Mouse (Mus musculus): Measurements from ENCODE around the gene Micu1. TPM values are rescaled to one million over a fixed set of nuclear protein-coding genes. Genes with fewer than 3 reads are reported as not detected.

The Micu1 gene
- polyA plus RNA-seq, 1 experiment from 2014 or later, result 72.3 TPM

DNA sequence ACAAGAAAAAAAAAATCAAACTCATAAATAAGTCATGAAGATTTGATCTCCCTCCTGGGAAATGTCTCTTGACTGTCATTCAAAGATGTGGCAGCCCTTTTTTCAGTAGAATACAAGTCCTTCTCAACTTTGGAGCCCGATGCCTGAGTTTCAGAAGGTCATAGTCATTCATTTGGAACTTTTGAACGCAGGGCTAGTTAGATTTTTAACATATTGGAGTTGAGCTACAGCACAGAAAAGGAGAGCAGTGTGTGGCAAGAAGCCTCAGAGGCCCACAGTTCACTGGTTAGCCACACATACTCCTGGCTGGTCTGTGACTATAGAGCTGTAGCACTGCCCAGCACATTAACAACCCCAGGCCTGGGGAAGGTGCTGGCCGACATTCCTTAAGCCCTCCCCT, 96.1 kb downstream of the Micu1 start:
- WGBS, result 72% methylated on average over 3 of the region's 3 CpGs
- Histone ChIP-seq H3K4me3 (replicated peaks) (no peak overlapping the region), H3K36me3 (replicated peaks) (0 out of 2 replicates have a peak, but pooled peaks cover 1% of the 10 kb centered on the region), H3K9ac (no peak overlapping the region), H3K27me3 (no peaks in the 10 kb centered on the region), H3K4me2 (no peak overlapping the region), H3K9me3 (no peaks in the 10 kb centered on the region), H3K27ac (no peak overlapping the region), H3K4me1 (peaks cover 20% of the 10 kb centered on the region; the same call in 1 of the 2 replicates)
- ATAC-seq (ENCODE audit: low FRiP score), result no peak

DNA sequence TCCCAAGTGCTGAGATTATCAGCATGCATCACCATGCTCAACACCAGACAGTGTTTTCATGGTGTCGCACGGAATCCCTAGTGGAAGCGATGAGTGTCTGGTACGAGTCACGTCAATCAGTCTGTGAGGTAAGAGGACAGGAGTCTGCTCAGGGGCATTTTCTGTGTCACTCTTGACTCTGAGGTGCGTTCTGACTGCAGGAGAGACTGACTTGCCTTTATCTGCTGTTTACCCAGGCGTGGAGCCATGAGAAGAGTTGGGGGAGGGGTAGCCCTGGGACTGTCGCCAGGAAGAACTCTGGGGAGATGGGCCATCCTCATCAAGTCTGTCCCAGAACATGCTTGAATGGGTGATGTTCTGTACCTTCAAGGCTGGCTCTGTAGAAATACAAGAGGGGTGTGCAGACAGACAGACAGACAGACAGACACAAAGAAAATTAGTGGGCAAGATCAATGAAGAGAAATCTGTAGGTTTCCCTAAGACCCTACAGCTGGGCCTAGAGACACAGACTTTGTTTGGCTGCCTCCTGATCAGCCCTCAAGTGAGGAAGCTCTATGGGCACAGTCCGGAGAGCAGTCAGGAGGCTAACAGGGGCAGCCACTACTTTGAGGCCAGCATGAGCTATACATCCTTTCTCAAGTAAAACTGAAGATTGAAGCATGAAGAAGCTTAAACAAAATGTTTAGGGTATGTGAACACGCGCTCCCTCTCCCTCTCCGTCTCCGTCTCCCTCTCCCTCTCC, 97.2 kb downstream of the Micu1 start:
- Histone ChIP-seq H3K4me1 (peaks cover 17% of the 10 kb centered on the region; the same call in 1 of the 2 replicates), H3K4me2 (no peak overlapping the region), H3K36me3 (replicated peaks) (no peaks in the 10 kb centered on the region), H3K9me3 (no peaks in the 10 kb centered on the region), H3K9ac (no peak overlapping the region), H3K4me3 (replicated peaks) (no peak overlapping the region), H3K27ac (0 out of 2 replicates have a peak overlapping the region, but pooled peaks have one; percentile 1), H3K27me3 (no peaks in the 10 kb centered on the region)
- 61% methylated on average over 11 of the region's 13 CpGs for WGBS
- no peak for ATAC-seq (ENCODE audit: low FRiP score)

DNA sequence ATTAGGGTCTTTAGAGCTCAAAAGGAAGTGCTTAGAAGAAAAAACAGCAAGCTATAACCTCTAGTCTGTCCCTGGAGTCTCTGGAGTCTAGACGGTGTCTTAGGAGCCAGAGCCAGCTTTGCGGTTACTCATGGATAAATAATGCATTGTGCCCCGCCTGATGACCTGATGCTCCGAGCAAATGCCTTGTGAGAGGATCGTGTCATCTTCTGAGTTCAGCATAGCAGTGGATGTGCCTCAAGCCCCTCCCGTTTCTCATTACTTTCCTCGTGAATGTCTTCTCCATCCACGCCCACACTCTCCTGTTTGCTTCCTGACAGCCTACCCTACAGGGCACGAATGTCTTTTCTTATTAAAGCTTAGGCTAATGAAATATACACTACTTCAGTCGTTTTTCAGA, 97.9 kb downstream of the Micu1 start:
- no peaks in the 10 kb centered on the region for H3K9me3 ChIP-seq
- no peaks in the 10 kb centered on the region for H3K27me3 ChIP-seq
- no peak overlapping the region for H3K4me2 ChIP-seq
- WGBS, result 31% methylated on average over 10 of the region's 10 CpGs
- peak; percentile 60; the same call in 1 of the 2 replicates for ATAC-seq (ENCODE audit: low FRiP score)
- no peak overlapping the region for H3K9ac ChIP-seq
- H3K4me1 ChIP-seq, result peaks cover 17% of the 10 kb centered on the region; the same call in 1 of the 2 replicates
- H3K4me3 ChIP-seq (replicated peaks), result no peak overlapping the region
- peaks cover 1% of the 10 kb centered on the region for H3K36me3 ChIP-seq (replicated peaks)
- H3K27ac ChIP-seq, result 0 out of 2 replicates have a peak overlapping the region, but pooled peaks have one; percentile 5

DNA sequence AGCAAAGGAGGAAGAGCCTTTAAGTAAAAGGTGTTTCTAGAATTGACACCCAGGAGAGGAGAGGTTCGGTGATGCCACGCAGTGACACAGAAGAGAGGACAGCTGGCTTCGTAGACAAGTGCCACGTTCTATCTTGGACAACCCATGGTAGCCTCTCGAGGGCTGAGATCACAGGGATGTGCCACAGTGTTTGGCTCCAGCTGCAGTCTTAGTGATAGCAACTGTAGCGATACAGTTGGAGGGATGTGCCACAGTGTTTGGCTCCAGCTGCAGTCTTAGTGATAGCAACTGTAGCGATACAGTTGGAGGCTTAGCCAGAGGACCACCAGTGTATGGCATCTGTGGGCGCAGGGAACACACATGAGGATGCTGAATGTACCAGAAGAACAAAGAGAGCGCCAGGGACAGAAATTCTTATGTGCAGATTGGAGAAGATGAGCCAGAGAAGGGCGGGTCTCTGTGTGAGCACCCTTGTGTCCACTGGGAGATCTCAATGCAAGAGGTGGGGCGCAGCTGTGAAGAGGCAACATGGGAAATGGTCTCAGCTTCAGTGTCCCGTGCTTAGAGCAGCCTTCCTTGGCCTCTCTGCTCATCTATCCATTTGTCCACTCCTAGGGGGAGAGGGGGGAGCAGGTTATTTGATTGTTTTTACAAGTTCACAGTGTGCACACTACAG, 98.7 kb downstream of the Micu1 start:
- H3K9ac ChIP-seq, result no peak overlapping the region
- H3K4me1 ChIP-seq, result peaks cover 17% of the 10 kb centered on the region; the same call in 1 of the 2 replicates
- peaks cover 4% of the 10 kb centered on the region for H3K36me3 ChIP-seq (replicated peaks)
- ATAC-seq (ENCODE audit: low FRiP score), result no peak
- no peak overlapping the region for H3K4me2 ChIP-seq
- H3K27me3 ChIP-seq, result no peaks in the 10 kb centered on the region
- WGBS, result 90% methylated on average over 12 of the region's 12 CpGs
- no peak overlapping the region for H3K4me3 ChIP-seq (replicated peaks)
- H3K27ac ChIP-seq, result no peak overlapping the region
- H3K9me3 ChIP-seq, result no peaks in the 10 kb centered on the region

DNA sequence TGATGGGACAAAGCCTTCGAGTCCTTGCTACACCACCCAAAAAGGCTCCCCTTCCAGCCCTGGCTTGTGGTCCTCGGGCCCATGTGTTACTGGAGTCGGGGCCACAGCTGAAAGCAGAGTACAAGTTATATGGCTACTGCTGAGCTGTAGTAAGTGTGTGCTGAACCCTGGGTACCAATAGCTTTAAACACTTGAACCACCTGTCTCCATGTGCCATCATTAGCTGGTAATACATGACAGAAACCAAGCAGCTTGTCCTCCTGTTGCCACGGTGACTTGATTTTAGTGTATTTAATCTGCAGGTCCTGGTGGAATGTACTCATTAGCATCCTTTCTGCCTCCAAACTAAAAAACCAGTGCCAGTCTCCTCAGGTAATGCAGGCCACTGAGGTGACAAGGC, 106.4 kb downstream of the Micu1 start:
- H3K9ac ChIP-seq, result no peak overlapping the region
- ATAC-seq (ENCODE audit: low FRiP score), result no peak
- H3K9me3 ChIP-seq, result no peaks in the 10 kb centered on the region
- no peak overlapping the region for H3K27ac ChIP-seq
- peaks cover 7% of the 10 kb centered on the region for H3K4me1 ChIP-seq
- peaks cover 4% of the 10 kb centered on the region for H3K36me3 ChIP-seq (replicated peaks)
- H3K4me2 ChIP-seq, result no peak overlapping the region
- WGBS, result 85% methylated on average over 4 of the region's 4 CpGs
- no peak overlapping the region for H3K4me3 ChIP-seq (replicated peaks)
- no peaks in the 10 kb centered on the region for H3K27me3 ChIP-seq

DNA sequence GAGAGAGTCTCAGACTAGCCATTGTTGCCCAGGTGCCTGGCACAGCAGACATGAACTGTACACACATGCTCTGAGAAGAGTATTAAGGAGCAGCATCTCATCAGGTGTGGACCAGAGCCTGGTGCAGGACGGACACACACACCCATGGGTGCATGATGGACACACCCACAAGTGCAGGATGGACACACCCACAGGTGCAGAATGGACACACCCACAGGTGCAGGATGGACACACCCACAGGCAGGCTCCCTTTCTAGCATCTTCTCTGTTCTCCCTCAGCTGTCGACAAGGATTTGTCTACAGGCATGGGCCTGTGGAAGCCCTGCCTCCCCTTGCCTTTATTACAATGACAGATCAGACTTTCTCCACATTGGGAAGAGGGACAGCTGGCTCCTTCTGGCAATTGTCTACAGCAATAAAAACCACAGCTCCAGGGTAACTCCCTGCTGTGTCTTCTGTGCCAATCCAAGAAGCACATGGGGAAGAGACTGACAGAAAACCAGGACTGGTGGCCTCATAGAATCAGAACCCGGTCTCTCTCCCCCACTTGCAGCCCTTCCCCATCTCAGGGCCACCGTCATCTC, 107.8 kb downstream of the Micu1 start:
- peaks cover 4% of the 10 kb centered on the region; the same call in 1 of the 2 replicates for H3K36me3 ChIP-seq (replicated peaks)
- H3K4me2 ChIP-seq, result no peak overlapping the region
- no peaks in the 10 kb centered on the region for H3K27me3 ChIP-seq
- peaks cover 8% of the 10 kb centered on the region for H3K4me1 ChIP-seq
- 85% methylated on average over 4 of the region's 4 CpGs for WGBS
- H3K9me3 ChIP-seq, result no peaks in the 10 kb centered on the region
- no peak overlapping the region for H3K27ac ChIP-seq
- H3K9ac ChIP-seq, result no peak overlapping the region
- no peak for ATAC-seq (ENCODE audit: low FRiP score)
- H3K4me3 ChIP-seq (replicated peaks), result no peak overlapping the region

DNA sequence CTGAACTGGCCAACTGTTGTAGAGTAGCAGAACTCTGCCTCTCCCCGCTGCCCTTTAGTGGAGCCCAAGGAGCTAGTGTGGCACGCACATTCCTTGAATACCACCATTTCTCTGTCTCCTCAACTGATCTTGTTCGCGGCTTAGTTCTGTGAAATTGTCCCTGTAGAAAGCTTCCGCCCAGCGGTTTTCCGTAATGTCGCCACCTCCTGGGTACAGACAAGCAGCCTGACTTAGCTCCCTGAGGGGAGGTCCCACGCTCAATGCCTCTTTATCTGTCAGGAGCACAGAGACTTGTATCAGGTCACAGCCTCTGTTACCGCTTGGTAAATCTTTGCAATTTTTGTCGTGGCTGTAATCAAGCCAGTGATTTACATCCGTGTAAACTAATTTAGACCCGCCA, 110.7 kb downstream of the Micu1 start:
- no peaks in the 10 kb centered on the region for H3K27me3 ChIP-seq
- 17% methylated on average over 13 of the region's 13 CpGs for WGBS
- peaks cover 8% of the 10 kb centered on the region for H3K4me1 ChIP-seq
- H3K9me3 ChIP-seq, result no peaks in the 10 kb centered on the region
- ATAC-seq (ENCODE audit: low FRiP score), result no peak
- 0 out of 2 replicates have a peak overlapping the region, but pooled peaks have one; percentile 31 for H3K27ac ChIP-seq
- H3K36me3 ChIP-seq (replicated peaks), result no peaks in the 10 kb centered on the region
- no peak overlapping the region for H3K4me3 ChIP-seq (replicated peaks)
- H3K4me2 ChIP-seq, result peak overlapping the region; percentile 21; the same call in 1 of the 2 replicates
- no peak overlapping the region for H3K9ac ChIP-seq

DNA sequence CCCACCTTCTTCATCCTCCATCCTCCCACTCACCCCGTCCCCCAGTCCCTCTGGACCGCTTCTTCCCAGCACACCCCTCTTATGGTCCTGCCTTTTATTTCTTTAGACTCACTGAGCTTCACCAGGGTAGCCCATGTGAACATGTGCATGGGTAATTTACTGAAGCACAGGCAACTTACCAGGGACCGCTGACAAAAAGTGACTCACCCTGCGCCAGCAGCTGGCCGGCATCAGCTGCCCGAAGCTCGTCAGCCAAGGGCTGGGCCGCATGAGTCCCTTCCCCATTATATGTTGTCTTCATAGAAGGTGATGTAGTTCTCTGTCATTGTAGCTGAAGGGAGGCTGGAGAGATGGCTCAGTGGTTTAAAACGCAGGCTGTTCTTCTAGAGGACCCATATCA, 111.5 kb downstream of the Micu1 start:
- no peak overlapping the region for H3K4me3 ChIP-seq (replicated peaks)
- no peak overlapping the region for H3K9ac ChIP-seq
- H3K36me3 ChIP-seq (replicated peaks), result no peaks in the 10 kb centered on the region
- no peaks in the 10 kb centered on the region for H3K9me3 ChIP-seq
- 91% methylated on average over 9 of the region's 9 CpGs for WGBS
- H3K4me2 ChIP-seq, result no peak overlapping the region
- no peaks in the 10 kb centered on the region for H3K27me3 ChIP-seq
- peaks cover 8% of the 10 kb centered on the region for H3K4me1 ChIP-seq
- ATAC-seq (ENCODE audit: low FRiP score), result no peak
- no peak overlapping the region for H3K27ac ChIP-seq

DNA sequence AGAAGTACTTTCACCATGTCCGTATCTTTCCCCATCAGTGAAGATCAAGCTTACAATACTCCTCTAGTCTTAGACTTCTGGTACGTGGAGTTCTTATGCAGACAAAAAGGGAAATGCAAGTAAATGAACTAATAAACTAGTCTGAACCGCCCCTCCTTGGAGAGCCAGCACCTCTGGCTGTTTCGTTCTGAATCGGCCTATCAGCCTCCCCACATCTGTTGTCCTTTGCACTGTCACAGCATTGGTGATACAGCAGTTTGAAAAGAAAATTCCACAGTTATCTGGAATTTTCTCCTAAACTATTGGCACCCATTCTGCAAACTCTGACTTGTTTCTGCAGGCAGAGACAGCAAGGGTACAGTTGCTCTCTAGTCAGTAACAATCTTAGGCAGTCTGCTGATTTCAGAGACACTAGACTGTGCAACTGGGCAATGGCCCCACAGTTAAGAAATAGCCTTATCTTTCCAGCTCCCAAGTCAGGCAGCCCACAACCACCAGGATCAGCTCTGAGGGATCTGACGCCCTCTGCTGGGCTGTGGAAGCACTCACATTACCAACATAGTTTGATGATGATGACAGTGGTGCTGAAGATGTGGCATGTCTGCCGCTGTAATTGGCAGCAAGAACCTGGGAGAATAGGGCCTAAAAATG, 112.4 kb downstream of the Micu1 start:
- H3K4me3 ChIP-seq (replicated peaks), result no peak overlapping the region
- H3K9me3 ChIP-seq, result no peaks in the 10 kb centered on the region
- H3K4me2 ChIP-seq, result no peak overlapping the region
- no peaks in the 10 kb centered on the region for H3K27me3 ChIP-seq
- no peaks in the 10 kb centered on the region for H3K36me3 ChIP-seq (replicated peaks)
- no peak overlapping the region for H3K9ac ChIP-seq
- no peak for ATAC-seq (ENCODE audit: low FRiP score)
- H3K27ac ChIP-seq, result no peak overlapping the region
- peaks cover 8% of the 10 kb centered on the region for H3K4me1 ChIP-seq
- 78% methylated on average over 7 of the region's 7 CpGs for WGBS

DNA sequence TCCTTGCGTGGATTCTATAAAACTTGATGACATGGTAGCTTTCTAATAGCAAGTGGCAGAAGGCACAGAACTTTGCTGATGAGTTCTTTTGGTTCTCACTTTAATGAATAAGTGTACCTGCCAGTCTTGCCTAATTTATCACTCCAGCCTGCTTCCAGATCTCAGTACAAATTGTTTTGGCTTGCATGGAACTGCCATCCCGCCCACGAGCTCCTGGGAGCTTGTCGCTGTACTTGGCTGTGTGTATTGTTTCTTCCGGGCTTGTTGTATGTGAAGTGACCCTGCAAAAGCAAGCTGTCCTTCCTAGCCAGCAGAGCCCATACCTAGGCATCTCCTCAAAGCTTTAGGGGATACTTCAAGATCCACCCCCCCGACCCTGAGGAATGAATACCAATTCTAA, 114.3 kb downstream of the Micu1 start:
- Histone ChIP-seq H3K4me2 (no peak overlapping the region), H3K9me3 (no peaks in the 10 kb centered on the region), H3K4me1 (peaks cover 8% of the 10 kb centered on the region), H3K36me3 (replicated peaks) (no peaks in the 10 kb centered on the region), H3K9ac (no peak overlapping the region), H3K4me3 (replicated peaks) (no peak overlapping the region), H3K27me3 (no peaks in the 10 kb centered on the region), H3K27ac (no peak overlapping the region)
- ATAC-seq (ENCODE audit: low FRiP score), result no peak
- WGBS, result 89% methylated on average over 6 of the region's 6 CpGs

DNA sequence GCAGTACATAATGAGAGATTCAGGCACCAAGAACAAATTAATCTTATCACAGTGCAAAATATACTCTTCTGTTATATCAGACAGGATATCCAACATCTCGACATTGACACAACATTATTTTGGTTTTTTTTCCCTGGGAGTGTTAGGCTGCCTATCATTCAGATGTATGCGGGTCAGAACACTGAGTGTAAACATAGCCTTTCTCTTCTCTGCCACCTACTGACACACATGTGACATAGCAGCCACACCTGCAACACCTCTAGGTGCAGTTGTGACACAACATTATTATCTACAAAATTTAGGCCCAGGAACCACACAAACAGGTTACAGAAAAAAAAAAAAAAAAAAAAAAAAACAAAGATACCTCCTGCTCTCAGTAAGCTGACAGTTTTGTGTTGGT, 115.3 kb downstream of the Micu1 start:
- WGBS, result 46% methylated on average over 2 of the region's 2 CpGs
- no peak overlapping the region for H3K4me3 ChIP-seq (replicated peaks)
- H3K4me2 ChIP-seq, result no peak overlapping the region
- no peaks in the 10 kb centered on the region for H3K9me3 ChIP-seq
- ATAC-seq (ENCODE audit: low FRiP score), result no peak
- peaks cover 11% of the 10 kb centered on the region for H3K4me1 ChIP-seq
- H3K36me3 ChIP-seq (replicated peaks), result no peaks in the 10 kb centered on the region
- no peak overlapping the region for H3K27ac ChIP-seq
- no peak overlapping the region for H3K9ac ChIP-seq
- no peaks in the 10 kb centered on the region for H3K27me3 ChIP-seq

DNA sequence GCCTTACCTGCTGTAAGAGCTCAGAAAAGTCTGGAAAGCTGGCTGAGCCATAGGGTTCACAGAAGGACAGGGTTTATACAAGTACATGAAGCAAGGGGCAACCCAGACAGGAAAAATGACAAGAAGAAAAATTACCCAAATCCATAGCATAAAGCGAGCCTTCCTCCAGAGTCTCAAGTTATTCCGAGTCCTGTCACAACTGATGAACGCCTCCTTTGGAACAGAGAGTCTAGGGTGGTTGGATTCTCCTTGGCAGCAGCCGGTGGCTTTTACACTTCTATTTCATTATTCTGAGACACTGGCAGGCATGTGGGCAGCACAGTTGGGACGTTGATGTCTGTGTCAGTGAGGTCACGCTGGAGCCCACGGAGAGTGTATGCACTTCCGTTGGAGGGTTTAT, 115.7 kb downstream of the Micu1 start:
- no peak for ATAC-seq (ENCODE audit: low FRiP score)
- Histone ChIP-seq H3K36me3 (replicated peaks) (no peaks in the 10 kb centered on the region), H3K4me3 (replicated peaks) (no peak overlapping the region), H3K9me3 (no peaks in the 10 kb centered on the region), H3K4me2 (no peak overlapping the region), H3K27ac (no peak overlapping the region), H3K9ac (no peak overlapping the region), H3K27me3 (no peaks in the 10 kb centered on the region), H3K4me1 (peaks cover 8% of the 10 kb centered on the region)
- 91% methylated on average over 8 of the region's 8 CpGs for WGBS
